Mouse (Mus musculus): ENCODE measurements around the gene Ier3. TPM values are rescaled to one million over a fixed set of nuclear protein-coding genes. Genes with fewer than 3 reads are reported as not detected.

Gene Ier3
- polyA plus RNA-seq, 1 experiment from 2014 or later: 18.6 TPM

GRCm38 (mm10) chr17:35803858-35804399 is 17.6 kb upstream of the Ier3 start:
- H3K27me3 ChIP-seq (ENCODE audit: insufficient read depth, low read length): no peaks in the 10 kb centered on the region
- no peaks in the 10 kb centered on the region for H3K36me3 ChIP-seq (replicated peaks; ENCODE audit: insufficient read depth, low read length)
- 70% methylated on average over 4 of the region's 4 CpGs for WGBS (ENCODE audit: insufficient replicate concordance)
- H3K4me3 ChIP-seq (ENCODE audit: low read depth, low read length): no peak overlapping the region
- no peak overlapping the region for H3K9ac ChIP-seq (replicated peaks)
- no peak overlapping the region for H3K4me2 ChIP-seq (ENCODE audit: low read depth, low read length)
- H3K27ac ChIP-seq (ENCODE audit: low read depth): no peak overlapping the region
- TF ChIP-seq CTCF (IDR thresholded peaks at IDR 0.05; ENCODE audit: low read depth) (no peak), EP300 (IDR thresholded peaks at IDR 0.05; ENCODE audit: low read depth) (no peak)
- H3K4me1 ChIP-seq (ENCODE audit: insufficient read depth): 0 out of 2 replicates have a peak, but pooled peaks cover 3% of the 10 kb centered on the region
- DNase-seq (no peak), ATAC-seq (no peak)
- no peaks in the 10 kb centered on the region for H3K9me3 ChIP-seq (ENCODE audit: low read length)

- Histone ChIP-seq H3K9me3 (ENCODE audit: low read length) (no peaks in the 10 kb centered on the region), H3K9ac (replicated peaks) (no peak overlapping the region), H3K4me2 (ENCODE audit: low read depth, low read length) (no peak overlapping the region), H3K4me3 (ENCODE audit: low read depth, low read length) (no peak overlapping the region), H3K4me1 (ENCODE audit: insufficient read depth) (peaks cover 6% of the 10 kb centered on the region; the same call in 1 of the 2 replicates), H3K36me3 (replicated peaks; ENCODE audit: insufficient read depth, low read length) (no peaks in the 10 kb centered on the region), H3K27me3 (ENCODE audit: insufficient read depth, low read length) (no peaks in the 10 kb centered on the region), H3K27ac (ENCODE audit: low read depth) (no peak overlapping the region)
- ATAC-seq (no peak), DNase-seq (no peak)
- WGBS (ENCODE audit: insufficient replicate concordance): 61% methylated on average over 9 of the region's 9 CpGs
- TF ChIP-seq CTCF (IDR thresholded peaks at IDR 0.05; ENCODE audit: low read depth): no peak
- no peak for TF ChIP-seq EP300 (IDR thresholded peaks at IDR 0.05; ENCODE audit: low read depth)
These were observed 13.4 kb upstream of the Ier3 start for GRCm38 (mm10) chr17:35808073-35808472.

- Histone ChIP-seq H3K36me3 (replicated peaks; ENCODE audit: insufficient read depth, low read length) (no peaks in the 10 kb centered on the region), H3K9me3 (ENCODE audit: low read length) (no peaks in the 10 kb centered on the region), H3K4me2 (ENCODE audit: low read depth, low read length) (no peak overlapping the region), H3K27me3 (ENCODE audit: insufficient read depth, low read length) (no peaks in the 10 kb centered on the region), H3K4me1 (ENCODE audit: insufficient read depth) (peaks cover 18% of the 10 kb centered on the region), H3K9ac (replicated peaks) (no peak overlapping the region), H3K27ac (ENCODE audit: low read depth) (no peak overlapping the region), H3K4me3 (ENCODE audit: low read depth, low read length) (no peak overlapping the region)
- ATAC-seq (no peak), DNase-seq (no peak)
- no peak for TF ChIP-seq EP300 (IDR thresholded peaks at IDR 0.05; ENCODE audit: low read depth)
- no peak for TF ChIP-seq CTCF (IDR thresholded peaks at IDR 0.05; ENCODE audit: low read depth)
- 87% methylated on average over 11 of the region's 11 CpGs for WGBS (ENCODE audit: insufficient replicate concordance)
These were observed 12.1 kb upstream of the Ier3 start for GRCm38 (mm10) chr17:35809395-35809794.

GRCm38 (mm10) chr17:35810900-35811648 is 10.4 kb upstream of the Ier3 start:
- peaks cover 28% of the 10 kb centered on the region for H3K4me1 ChIP-seq (ENCODE audit: insufficient read depth)
- 62% methylated on average over 5 of the region's 5 CpGs for WGBS (ENCODE audit: insufficient replicate concordance)
- ATAC-seq (no peak), DNase-seq (no peak)
- H3K4me3 ChIP-seq (ENCODE audit: low read depth, low read length): no peak overlapping the region
- no peaks in the 10 kb centered on the region for H3K27me3 ChIP-seq (ENCODE audit: insufficient read depth, low read length)
- no peak overlapping the region for H3K27ac ChIP-seq (ENCODE audit: low read depth)
- H3K9ac ChIP-seq (replicated peaks): no peak overlapping the region
- H3K4me2 ChIP-seq (ENCODE audit: low read depth, low read length): no peak overlapping the region
- H3K9me3 ChIP-seq (ENCODE audit: low read length): no peaks in the 10 kb centered on the region
- no peaks in the 10 kb centered on the region for H3K36me3 ChIP-seq (replicated peaks; ENCODE audit: insufficient read depth, low read length)
- no peak for TF ChIP-seq EP300 (IDR thresholded peaks at IDR 0.05; ENCODE audit: low read depth)
- TF ChIP-seq CTCF (IDR thresholded peaks at IDR 0.05; ENCODE audit: low read depth): no peak

GRCm38 (mm10) chr17:35812307-35812706 is 9.2 kb upstream of the Ier3 start:
- H3K27me3 ChIP-seq (ENCODE audit: insufficient read depth, low read length): no peaks in the 10 kb centered on the region
- TF ChIP-seq CTCF (IDR thresholded peaks at IDR 0.05; ENCODE audit: low read depth) (no peak), EP300 (IDR thresholded peaks at IDR 0.05; ENCODE audit: low read depth) (no peak)
- no peak overlapping the region for H3K9ac ChIP-seq (replicated peaks)
- 76% methylated on average over 5 of the region's 5 CpGs for WGBS (ENCODE audit: insufficient replicate concordance)
- no peak overlapping the region for H3K4me3 ChIP-seq (ENCODE audit: low read depth, low read length)
- peaks cover 32% of the 10 kb centered on the region for H3K4me1 ChIP-seq (ENCODE audit: insufficient read depth)
- no peak for ATAC-seq
- no peak for DNase-seq
- no peak overlapping the region for H3K4me2 ChIP-seq (ENCODE audit: low read depth, low read length)
- H3K27ac ChIP-seq (ENCODE audit: low read depth): no peak overlapping the region
- no peaks in the 10 kb centered on the region for H3K36me3 ChIP-seq (replicated peaks; ENCODE audit: insufficient read depth, low read length)
- no peaks in the 10 kb centered on the region for H3K9me3 ChIP-seq (ENCODE audit: low read length)

- peak overlapping the region; percentile 77 for H3K27ac ChIP-seq (ENCODE audit: low read depth)
- DNase-seq: no peak
- no peak overlapping the region for H3K4me2 ChIP-seq (ENCODE audit: low read depth, low read length)
- no peak overlapping the region for H3K4me3 ChIP-seq (ENCODE audit: low read depth, low read length)
- peaks cover 33% of the 10 kb centered on the region for H3K4me1 ChIP-seq (ENCODE audit: insufficient read depth)
- no peaks in the 10 kb centered on the region for H3K36me3 ChIP-seq (replicated peaks; ENCODE audit: insufficient read depth, low read length)
- no peak for ATAC-seq
- H3K9ac ChIP-seq (replicated peaks): no peak overlapping the region
- no peak for TF ChIP-seq CTCF (IDR thresholded peaks at IDR 0.05; ENCODE audit: low read depth)
- no peak for TF ChIP-seq EP300 (IDR thresholded peaks at IDR 0.05; ENCODE audit: low read depth)
- H3K27me3 ChIP-seq (ENCODE audit: insufficient read depth, low read length): no peaks in the 10 kb centered on the region
- 69% methylated on average over 6 of the region's 6 CpGs for WGBS (ENCODE audit: insufficient replicate concordance)
- no peaks in the 10 kb centered on the region for H3K9me3 ChIP-seq (ENCODE audit: low read length)
These were observed 8.7 kb upstream of the Ier3 start for GRCm38 (mm10) chr17:35812736-35813135.

All from liver, postnatal 0 days (tissue).